Comparison of ENCODE assay signal across 8 mouse cellular contexts in genomic region chr4:155084351-155084750, GRCm38 (mm10). TPM values are rescaled to one million over a fixed set of nuclear protein-coding genes. Genes with fewer than 3 reads are reported as not detected.
DNase-seq lines count a peak whose midpoint lies in the region; ATAC-seq lines count a peak whose summit lies in the region.

No protein-coding gene starts in this region.

- H3K9me3 ChIP-seq in hindbrain, embryonic 12.5 days (replicated peaks) = no peaks in the 10 kb centered on the region
- no peaks in the 10 kb centered on the region for H3K9me3 ChIP-seq in hindbrain, embryonic 11.5 days (ENCODE audit: control insufficient read depth, low read length)
- H3K9me3 ChIP-seq in embryonic facial prominence, embryonic 11.5 days (replicated peaks; ENCODE audit: control insufficient read depth, low read length) = no peaks in the 10 kb centered on the region
- H3K9me3 ChIP-seq in hindbrain, embryonic 15.5 days = no peaks in the 10 kb centered on the region
- H3K9me3 ChIP-seq in liver, embryonic 15.5 days (replicated peaks) = no peaks in the 10 kb centered on the region

- 91% methylated on average over 7 of the region's 7 CpGs for WGBS in hindbrain, embryonic 12.5 days
- 91% methylated on average over 7 of the region's 7 CpGs for WGBS in hindbrain, embryonic 11.5 days
- 91% methylated on average over 7 of the region's 7 CpGs for WGBS in embryonic facial prominence, embryonic 11.5 days
- 91% methylated on average over 7 of the region's 7 CpGs for WGBS in hindbrain, embryonic 15.5 days
- WGBS in liver, embryonic 15.5 days (ENCODE audit: insufficient replicate concordance) = 74% methylated on average over 7 of the region's 7 CpGs

- H3K4me3 ChIP-seq in hindbrain, embryonic 12.5 days = peak overlapping the region; percentile 1; the same call in 1 of the 2 replicates
- no peak overlapping the region for H3K4me3 ChIP-seq in hindbrain, embryonic 11.5 days (ENCODE audit: low read depth, low read length)
- H3K4me3 ChIP-seq in embryonic facial prominence, embryonic 11.5 days (ENCODE audit: low read depth, low read length) = no peak overlapping the region
- H3K4me3 ChIP-seq in hindbrain, embryonic 15.5 days = no peak overlapping the region
- H3K4me3 ChIP-seq in liver, embryonic 15.5 days (replicated peaks) = peak overlapping the region; percentile 100

- H3K27ac ChIP-seq in hindbrain, embryonic 12.5 days = no peak overlapping the region
- H3K27ac ChIP-seq in hindbrain, embryonic 11.5 days (ENCODE audit: low read depth, low read length) = no peak overlapping the region
- no peak overlapping the region for H3K27ac ChIP-seq in embryonic facial prominence, embryonic 11.5 days (replicated peaks; ENCODE audit: low read depth, low read length)
- no peak overlapping the region for H3K27ac ChIP-seq in hindbrain, embryonic 15.5 days (replicated peaks)
- peak overlapping the region; percentile 59; the same call in 1 of the 2 replicates for H3K27ac ChIP-seq in liver, embryonic 15.5 days (replicated peaks)

- H3K4me1 ChIP-seq in hindbrain, embryonic 12.5 days = peaks cover 24% of the 10 kb centered on the region
- peaks cover 5% of the 10 kb centered on the region for H3K4me1 ChIP-seq in hindbrain, embryonic 11.5 days (replicated peaks; ENCODE audit: control insufficient read depth, insufficient read depth, low read length)
- 0 out of 2 replicates have a peak, but pooled peaks cover 2% of the 10 kb centered on the region for H3K4me1 ChIP-seq in embryonic facial prominence, embryonic 11.5 days (ENCODE audit: control insufficient read depth, insufficient read depth, low read length)
- H3K4me1 ChIP-seq in hindbrain, embryonic 15.5 days (replicated peaks) = peaks cover 36% of the 10 kb centered on the region
- peaks cover 53% of the 10 kb centered on the region for H3K4me1 ChIP-seq in liver, embryonic 15.5 days (replicated peaks)

- DNase-seq in hindbrain, embryonic 11.5 days (ENCODE audit: low spot score) = no peak
- no peak for DNase-seq in embryonic facial prominence, embryonic 11.5 days (ENCODE audit: low spot score)
- no peak for DNase-seq in right cerebral cortex, postnatal 4 days
- no peak for DNase-seq in spleen, postnatal 14 days (ENCODE audit: low spot score in 2 of 2)
- DNase-seq in layer of hippocampus, adult 9-11 months = no peak

- H3K4me2 ChIP-seq in hindbrain, embryonic 12.5 days (replicated peaks) = peak overlapping the region; percentile 93; the same call in 1 of the 2 replicates
- H3K4me2 ChIP-seq in hindbrain, embryonic 11.5 days (replicated peaks; ENCODE audit: low read depth, low read length) = no peak overlapping the region
- H3K4me2 ChIP-seq in embryonic facial prominence, embryonic 11.5 days (ENCODE audit: low read depth, low read length) = no peak overlapping the region
- 0 out of 2 replicates have a peak overlapping the region, but pooled peaks have one; percentile 89 for H3K4me2 ChIP-seq in hindbrain, embryonic 15.5 days
- peak overlapping the region; percentile 98 for H3K4me2 ChIP-seq in liver, embryonic 15.5 days

- no peaks in the 10 kb centered on the region for H3K27me3 ChIP-seq in hindbrain, embryonic 12.5 days
- H3K27me3 ChIP-seq in hindbrain, embryonic 11.5 days (ENCODE audit: control insufficient read depth, insufficient read depth, low read length) = no peaks in the 10 kb centered on the region
- H3K27me3 ChIP-seq in embryonic facial prominence, embryonic 11.5 days (ENCODE audit: control insufficient read depth, insufficient read depth, low read length) = no peaks in the 10 kb centered on the region
- H3K27me3 ChIP-seq in hindbrain, embryonic 15.5 days = no peaks in the 10 kb centered on the region
- no peaks in the 10 kb centered on the region for H3K27me3 ChIP-seq in liver, embryonic 15.5 days

- no peak for ATAC-seq in hindbrain, embryonic 12.5 days (ENCODE audit: low FRiP score)
- no peak for ATAC-seq in hindbrain, embryonic 11.5 days (ENCODE audit: low FRiP score)
- no peak for ATAC-seq in embryonic facial prominence, embryonic 11.5 days (replicated peaks; ENCODE audit: insufficient number of reproducible peaks, low FRiP score, low TSS enrichment, low read depth)
- no peak for ATAC-seq in hindbrain, embryonic 15.5 days (ENCODE audit: low FRiP score, low read depth)
- ATAC-seq in liver, embryonic 15.5 days (ENCODE audit: insufficient read depth) = no peak

- H3K9ac ChIP-seq in hindbrain, embryonic 12.5 days = no peak overlapping the region
- H3K9ac ChIP-seq in hindbrain, embryonic 11.5 days (ENCODE audit: low read depth, low read length) = no peak overlapping the region
- H3K9ac ChIP-seq in embryonic facial prominence, embryonic 11.5 days (replicated peaks; ENCODE audit: low read length) = 0 out of 2 replicates have a peak overlapping the region, but pooled peaks have one; percentile 14
- H3K9ac ChIP-seq in hindbrain, embryonic 15.5 days = no peak overlapping the region
- peak overlapping the region; percentile 94; the same call in 1 of the 2 replicates for H3K9ac ChIP-seq in liver, embryonic 15.5 days

- peaks cover 42% of the 10 kb centered on the region for H3K36me3 ChIP-seq in hindbrain, embryonic 12.5 days
- peaks cover 10% of the 10 kb centered on the region for H3K36me3 ChIP-seq in hindbrain, embryonic 11.5 days (ENCODE audit: control insufficient read depth, insufficient read depth, low read length)
- peaks cover 8% of the 10 kb centered on the region for H3K36me3 ChIP-seq in embryonic facial prominence, embryonic 11.5 days (replicated peaks; ENCODE audit: control insufficient read depth, insufficient read depth, low read depth, low read length)
- peaks cover 27% of the 10 kb centered on the region for H3K36me3 ChIP-seq in hindbrain, embryonic 15.5 days
- peaks cover 46% of the 10 kb centered on the region for H3K36me3 ChIP-seq in liver, embryonic 15.5 days (replicated peaks)

RNA-seq across cellular contexts. Expression of gene Rer1, which starts 1.8 kb away (rescaled TPM):
- 130 and 137 TPM in 2 replicates for polyA plus RNA-seq in hindbrain, embryonic 12.5 days (2016; fragmentation: Nextera tagmentation; extraction: Ambion mirVana)
- 156 and 166 TPM in 2 replicates for polyA plus RNA-seq in hindbrain, embryonic 11.5 days (2014; fragmentation: Nextera tagmentation; extraction: Ambion mirVana)
- polyA plus RNA-seq in embryonic facial prominence, embryonic 11.5 days (2014; fragmentation: Nextera tagmentation; extraction: Ambion mirVana) = 164 and 173 TPM in 2 replicates
- polyA plus RNA-seq in hindbrain, embryonic 15.5 days (2015; fragmentation: Nextera tagmentation; extraction: Ambion mirVana) = 124 and 125 TPM in 2 replicates
- 78.0 and 81.0 TPM in 2 replicates for polyA plus RNA-seq in liver, embryonic 15.5 days (2015; fragmentation: Nextera tagmentation; extraction: Ambion mirVana)

RNA-seq across cellular contexts. Expression of gene Morn1, which starts 2.0 kb away (rescaled TPM):
- 7.7 and 8.0 TPM in 2 replicates for polyA plus RNA-seq in hindbrain, embryonic 12.5 days (2016; fragmentation: Nextera tagmentation; extraction: Ambion mirVana)
- polyA plus RNA-seq in hindbrain, embryonic 11.5 days (2014; fragmentation: Nextera tagmentation; extraction: Ambion mirVana) = 3.3 and 4.2 TPM in 2 replicates
- polyA plus RNA-seq in embryonic facial prominence, embryonic 11.5 days (2014; fragmentation: Nextera tagmentation; extraction: Ambion mirVana) = 3.3 and 3.5 TPM in 2 replicates
- polyA plus RNA-seq in hindbrain, embryonic 15.5 days (2015; fragmentation: Nextera tagmentation; extraction: Ambion mirVana) = 8.1 and 10.0 TPM in 2 replicates
- 0.88 and 1.1 TPM in 2 replicates for polyA plus RNA-seq in liver, embryonic 15.5 days (2015; fragmentation: Nextera tagmentation; extraction: Ambion mirVana)

RNA-seq across cellular contexts. Expression of gene Pex10, which starts 17.5 kb away (rescaled TPM):
- 18.0 and 18.4 TPM in 2 replicates for polyA plus RNA-seq in hindbrain, embryonic 12.5 days (2016; fragmentation: Nextera tagmentation; extraction: Ambion mirVana)
- polyA plus RNA-seq in hindbrain, embryonic 11.5 days (2014; fragmentation: Nextera tagmentation; extraction: Ambion mirVana) = 5.6 and 7.8 TPM in 2 replicates
- polyA plus RNA-seq in embryonic facial prominence, embryonic 11.5 days (2014; fragmentation: Nextera tagmentation; extraction: Ambion mirVana) = 7.3 and 7.4 TPM in 2 replicates
- polyA plus RNA-seq in hindbrain, embryonic 15.5 days (2015; fragmentation: Nextera tagmentation; extraction: Ambion mirVana) = 22.3 and 23.9 TPM in 2 replicates
- 7.5 and 8.3 TPM in 2 replicates for polyA plus RNA-seq in liver, embryonic 15.5 days (2015; fragmentation: Nextera tagmentation; extraction: Ambion mirVana)

RNA-seq across cellular contexts. Expression of gene Plch2, which starts 27.8 kb away (rescaled TPM):
- polyA plus RNA-seq in hindbrain, embryonic 12.5 days (2016; fragmentation: Nextera tagmentation; extraction: Ambion mirVana) = 5.0 and 5.5 TPM in 2 replicates
- 1.5 and 2.1 TPM in 2 replicates for polyA plus RNA-seq in hindbrain, embryonic 11.5 days (2014; fragmentation: Nextera tagmentation; extraction: Ambion mirVana)
- polyA plus RNA-seq in embryonic facial prominence, embryonic 11.5 days (2014; fragmentation: Nextera tagmentation; extraction: Ambion mirVana) = 1.4 and 2.1 TPM in 2 replicates
- polyA plus RNA-seq in hindbrain, embryonic 15.5 days (2015; fragmentation: Nextera tagmentation; extraction: Ambion mirVana) = 17.9 and 18.2 TPM in 2 replicates
- 0.14 TPM in 1 of 2 replicates, not detected in the other for polyA plus RNA-seq in liver, embryonic 15.5 days (2015; fragmentation: Nextera tagmentation; extraction: Ambion mirVana)

Comparison
In these comparisons a context has a peak if more than half of its experiments do, and no peak if none do; other contexts are left out.
1. H3K4me2 ChIP-seq: peak in hindbrain, embryonic 12.5 days (single experiment), hindbrain, embryonic 15.5 days (single experiment) and liver, embryonic 15.5 days (single experiment); none in hindbrain, embryonic 11.5 days (single experiment) and embryonic facial prominence, embryonic 11.5 days (single experiment).
2. H3K4me3 ChIP-seq: peak in hindbrain, embryonic 12.5 days (single experiment) and liver, embryonic 15.5 days (single experiment); none in hindbrain, embryonic 11.5 days (single experiment), embryonic facial prominence, embryonic 11.5 days (single experiment) and hindbrain, embryonic 15.5 days (single experiment).
3. H3K9ac ChIP-seq: peak in embryonic facial prominence, embryonic 11.5 days (single experiment) and liver, embryonic 15.5 days (single experiment); none in hindbrain, embryonic 12.5 days (single experiment), hindbrain, embryonic 11.5 days (single experiment) and hindbrain, embryonic 15.5 days (single experiment).